Mouse (Mus musculus): ENCODE results near the gene Arhgap27. TPM values are rescaled to one million over a fixed set of nuclear protein-coding genes. Genes with fewer than 3 reads are reported as not detected.

Gene Arhgap27
- polyA plus RNA-seq, 1 experiment from 2014 or later, result 6.4 TPM

GRCm38 (mm10) chr11:103350711-103351315 is 12.7 kb downstream of the Arhgap27 start:
- Histone ChIP-seq H3K36me3 (no peaks in the 10 kb centered on the region), H3K27me3 (replicated peaks) (0 out of 2 replicates have a peak, but pooled peaks cover 4% of the 10 kb centered on the region), H3K4me1 (0 out of 2 replicates have a peak, but pooled peaks cover 3% of the 10 kb centered on the region), H3K4me3 (no peak overlapping the region), H3K27ac (no peak overlapping the region), H3K4me2 (replicated peaks) (no peak overlapping the region), H3K9me3 (peaks cover 6% of the 10 kb centered on the region; the same call in 1 of the 2 replicates), H3K9ac (no peak overlapping the region)
- no peak for ATAC-seq (ENCODE audit: low FRiP score, low read depth)
- 93% methylated on average over 12 of the region's 12 CpGs for WGBS

GRCm38 (mm10) chr11:103349699-103350098 is 13.8 kb downstream of the Arhgap27 start:
- H3K4me2 ChIP-seq (replicated peaks), result no peak overlapping the region
- ATAC-seq (ENCODE audit: low FRiP score, low read depth), result no peak
- H3K4me1 ChIP-seq, result no peaks in the 10 kb centered on the region
- H3K27me3 ChIP-seq (replicated peaks), result 0 out of 2 replicates have a peak, but pooled peaks cover 2% of the 10 kb centered on the region
- H3K27ac ChIP-seq, result no peak overlapping the region
- no peaks in the 10 kb centered on the region for H3K36me3 ChIP-seq
- no peak overlapping the region for H3K9ac ChIP-seq
- peaks cover 6% of the 10 kb centered on the region; the same call in 1 of the 2 replicates for H3K9me3 ChIP-seq
- H3K4me3 ChIP-seq, result no peak overlapping the region
- WGBS, result 85% methylated on average over 2 of the region's 2 CpGs

GRCm38 (mm10) chr11:103346657-103347056 is 16.8 kb downstream of the Arhgap27 start:
- Histone ChIP-seq H3K4me3 (no peak overlapping the region), H3K4me2 (replicated peaks) (no peak overlapping the region), H3K9ac (no peak overlapping the region), H3K9me3 (no peaks in the 10 kb centered on the region), H3K27me3 (replicated peaks) (no peaks in the 10 kb centered on the region), H3K36me3 (no peaks in the 10 kb centered on the region), H3K4me1 (no peaks in the 10 kb centered on the region), H3K27ac (no peak overlapping the region)
- WGBS, result 71% methylated on average over 5 of the region's 5 CpGs
- no peak for ATAC-seq (ENCODE audit: low FRiP score, low read depth)

GRCm38 (mm10) chr11:103346236-103346635 is 17.3 kb downstream of the Arhgap27 start:
- 83% methylated on average over 7 of the region's 7 CpGs for WGBS
- no peaks in the 10 kb centered on the region for H3K36me3 ChIP-seq
- H3K4me3 ChIP-seq, result no peak overlapping the region
- no peaks in the 10 kb centered on the region for H3K27me3 ChIP-seq (replicated peaks)
- H3K4me1 ChIP-seq, result no peaks in the 10 kb centered on the region
- H3K4me2 ChIP-seq (replicated peaks), result no peak overlapping the region
- H3K27ac ChIP-seq, result no peak overlapping the region
- H3K9me3 ChIP-seq, result no peaks in the 10 kb centered on the region
- no peak for ATAC-seq (ENCODE audit: low FRiP score, low read depth)
- H3K9ac ChIP-seq, result no peak overlapping the region

- H3K9ac ChIP-seq, result no peak overlapping the region
- H3K4me3 ChIP-seq, result no peak overlapping the region
- ATAC-seq (ENCODE audit: low FRiP score, low read depth), result no peak
- H3K36me3 ChIP-seq, result no peaks in the 10 kb centered on the region
- whole genome bisulfite sequencing, result 89% methylated on average over 7 of the region's 7 CpGs
- H3K4me2 ChIP-seq (replicated peaks), result no peak overlapping the region
- H3K27me3 ChIP-seq (replicated peaks), result no peaks in the 10 kb centered on the region
- H3K9me3 ChIP-seq, result no peaks in the 10 kb centered on the region
- no peak overlapping the region for H3K27ac ChIP-seq
- H3K4me1 ChIP-seq, result no peaks in the 10 kb centered on the region
Observed at GRCm38 (mm10) chr11:103345408-103346091, 17.9 kb downstream of the Arhgap27 start.

GRCm38 (mm10) chr11:103344494-103345332 is 18.8 kb downstream of the Arhgap27 start:
- ATAC-seq (ENCODE audit: low FRiP score, low read depth), result no peak
- 81% methylated on average over 19 of the region's 19 CpGs for WGBS

GRCm38 (mm10) chr11:103343881-103344280 is 19.6 kb downstream of the Arhgap27 start:
- no peaks in the 10 kb centered on the region for H3K27me3 ChIP-seq (replicated peaks)
- H3K36me3 ChIP-seq, result no peaks in the 10 kb centered on the region
- H3K4me3 ChIP-seq, result no peak overlapping the region
- no peaks in the 10 kb centered on the region for H3K9me3 ChIP-seq
- no peak overlapping the region for H3K27ac ChIP-seq
- no peak overlapping the region for H3K4me2 ChIP-seq (replicated peaks)
- ATAC-seq (ENCODE audit: low FRiP score, low read depth), result no peak
- WGBS, result 75% methylated on average over 1 of the region's 1 CpGs
- H3K4me1 ChIP-seq, result peaks cover 4% of the 10 kb centered on the region; the same call in 1 of the 2 replicates
- no peak overlapping the region for H3K9ac ChIP-seq

More at GRCm38 (mm10) chr11:103344494-103345332, 18.8 kb downstream of the Arhgap27 start:
- H3K36me3 ChIP-seq, result no peaks in the 10 kb centered on the region
- no peaks in the 10 kb centered on the region for H3K9me3 ChIP-seq
- no peaks in the 10 kb centered on the region for H3K27me3 ChIP-seq (replicated peaks)
- H3K27ac ChIP-seq, result no peak overlapping the region
- no peak overlapping the region for H3K4me3 ChIP-seq
- no peak overlapping the region for H3K4me2 ChIP-seq (replicated peaks)
- H3K4me1 ChIP-seq, result peaks cover 4% of the 10 kb centered on the region; the same call in 1 of the 2 replicates
- no peak overlapping the region for H3K9ac ChIP-seq

GRCm38 (mm10) chr11:103343063-103343462 is 20.4 kb downstream of the Arhgap27 start:
- ATAC-seq (ENCODE audit: low FRiP score, low read depth), result no peak
- peaks cover 4% of the 10 kb centered on the region; the same call in 1 of the 2 replicates for H3K4me1 ChIP-seq
- H3K9me3 ChIP-seq, result no peaks in the 10 kb centered on the region
- H3K27ac ChIP-seq, result no peak overlapping the region
- WGBS, result 82% methylated on average over 6 of the region's 6 CpGs
- H3K9ac ChIP-seq, result no peak overlapping the region
- H3K4me2 ChIP-seq (replicated peaks), result no peak overlapping the region
- no peaks in the 10 kb centered on the region; the same call in 1 of the 2 replicates for H3K27me3 ChIP-seq (replicated peaks)
- H3K4me3 ChIP-seq, result no peak overlapping the region
- H3K36me3 ChIP-seq, result no peaks in the 10 kb centered on the region

- WGBS, result 29% methylated on average over 7 of the region's 7 CpGs
- Histone ChIP-seq H3K27ac (no peak overlapping the region), H3K4me3 (no peak overlapping the region), H3K9me3 (no peaks in the 10 kb centered on the region), H3K36me3 (no peaks in the 10 kb centered on the region), H3K4me2 (replicated peaks) (no peak overlapping the region), H3K9ac (no peak overlapping the region), H3K4me1 (peaks cover 4% of the 10 kb centered on the region; the same call in 1 of the 2 replicates), H3K27me3 (replicated peaks) (no peaks in the 10 kb centered on the region; the same call in 1 of the 2 replicates)
- ATAC-seq (ENCODE audit: low FRiP score, low read depth), result no peak
Observed at GRCm38 (mm10) chr11:103340677-103341076, 22.8 kb downstream of the Arhgap27 start.

GRCm38 (mm10) chr11:103340130-103340529 is 23.4 kb downstream of the Arhgap27 start:
- no peak for ATAC-seq (ENCODE audit: low FRiP score, low read depth)
- WGBS, result 65% methylated on average over 19 of the region's 19 CpGs

GRCm38 (mm10) chr11:103339414-103340119 is 23.9 kb downstream of the Arhgap27 start:
- Histone ChIP-seq H3K4me2 (replicated peaks) (peak overlapping the region; percentile 34), H3K36me3 (no peaks in the 10 kb centered on the region), H3K9ac (no peak overlapping the region), H3K4me1 (peaks cover 4% of the 10 kb centered on the region; the same call in 1 of the 2 replicates), H3K9me3 (no peaks in the 10 kb centered on the region), H3K27ac (no peak overlapping the region), H3K27me3 (replicated peaks) (peaks cover 9% of the 10 kb centered on the region), H3K4me3 (no peak overlapping the region)
- WGBS, result 40% methylated on average over 19 of the region's 19 CpGs
- no peak for ATAC-seq (ENCODE audit: low FRiP score, low read depth)

More at GRCm38 (mm10) chr11:103340130-103340529, 23.4 kb downstream of the Arhgap27 start:
- no peak overlapping the region for H3K27ac ChIP-seq
- no peak overlapping the region for H3K9ac ChIP-seq
- H3K9me3 ChIP-seq, result no peaks in the 10 kb centered on the region
- H3K27me3 ChIP-seq (replicated peaks), result peaks cover 4% of the 10 kb centered on the region
- no peaks in the 10 kb centered on the region for H3K36me3 ChIP-seq
- H3K4me3 ChIP-seq, result no peak overlapping the region
- peak overlapping the region; percentile 34 for H3K4me2 ChIP-seq (replicated peaks)
- H3K4me1 ChIP-seq, result peaks cover 4% of the 10 kb centered on the region; the same call in 1 of the 2 replicates
